Mouse (Mus musculus): ENCODE measurements at regions not wholly inside any gene's neighbourhood (a gene's known extent, or its start where the extent isn't known, plus 50 kb on each side); places are given as distances from the start of the nearest gene placed in this dataset.
"Not testable (repeated sequence)": the region's sequence is repeated elsewhere in the genome, so short reads cannot be mapped to it uniquely, and the experiment has no call there.

DNA sequence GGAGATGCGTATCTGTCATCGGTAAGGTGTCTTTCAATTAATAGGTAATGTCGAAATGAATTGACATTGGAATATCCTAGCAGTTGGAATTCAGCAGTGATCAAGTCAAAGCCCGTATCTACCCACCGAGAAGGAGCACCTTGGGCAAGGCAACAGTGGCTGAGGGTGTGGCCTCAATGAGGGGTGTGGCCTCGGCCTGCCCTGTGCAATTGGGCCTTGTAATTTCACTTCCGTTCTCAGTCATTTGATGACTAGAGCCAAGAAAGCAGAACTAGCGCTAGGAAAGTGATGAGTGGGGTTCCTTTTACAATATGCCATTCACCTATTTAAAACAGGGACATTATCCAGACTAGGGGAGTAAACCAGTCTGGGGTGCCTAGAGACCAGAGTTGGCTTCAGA lies 77.6 kb downstream of the Elovl4 start:
- Histone ChIP-seq H3K27ac (replicated peaks) (no peak overlapping the region), H3K36me3 (no peaks in the 10 kb centered on the region), H3K9ac (no peak overlapping the region), H3K27me3 (no peaks in the 10 kb centered on the region), H3K4me1 (replicated peaks) (peaks cover 12% of the 10 kb centered on the region), H3K4me3 (no peak overlapping the region), H3K9me3 (no peaks in the 10 kb centered on the region), H3K4me2 (no peak overlapping the region)
- ATAC-seq (ENCODE audit: low FRiP score, low read depth): no peak
- WGBS: 89% methylated on average over 8 of the region's 8 CpGs

GRCm38 (mm10) chr9:83727462-83728189 lies 78.5 kb downstream of the Elovl4 start:
- H3K27ac ChIP-seq (replicated peaks): no peak overlapping the region
- H3K4me2 ChIP-seq: peak overlapping the region; percentile 59
- H3K36me3 ChIP-seq: no peaks in the 10 kb centered on the region
- no peak overlapping the region; the same call in 1 of the 2 replicates for H3K9ac ChIP-seq
- H3K4me1 ChIP-seq (replicated peaks): peaks cover 12% of the 10 kb centered on the region
- peak; percentile 88 for ATAC-seq (ENCODE audit: low FRiP score, low read depth)
- WGBS: 12% methylated on average over 14 of the region's 14 CpGs
- H3K27me3 ChIP-seq: no peaks in the 10 kb centered on the region
- no peaks in the 10 kb centered on the region for H3K9me3 ChIP-seq
- peak overlapping the region; percentile 29 for H3K4me3 ChIP-seq

DNA sequence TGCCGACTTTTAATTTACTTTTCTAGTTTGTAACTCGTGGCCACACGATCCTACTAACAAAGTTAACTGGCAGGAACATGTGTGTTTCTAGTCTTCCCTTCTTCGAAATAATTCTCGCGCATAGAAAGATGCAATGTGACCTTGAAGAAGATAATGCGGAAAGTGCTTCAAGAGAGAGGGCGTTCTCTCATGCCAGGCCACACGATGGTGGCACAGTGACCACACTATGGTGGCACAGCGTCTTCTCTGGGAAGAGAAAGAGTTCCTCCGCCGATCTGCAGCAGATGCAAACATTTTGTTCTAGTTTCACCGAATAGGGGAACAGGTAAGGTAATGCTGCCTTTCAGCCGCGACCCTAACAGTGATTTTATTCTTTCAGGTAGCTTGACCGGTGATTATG lies 79.1 kb downstream of the Elovl4 start:
- peak overlapping the region; percentile 59 for H3K4me2 ChIP-seq
- H3K4me3 ChIP-seq: peak overlapping the region; percentile 29
- H3K27me3 ChIP-seq: no peaks in the 10 kb centered on the region
- peaks cover 12% of the 10 kb centered on the region for H3K4me1 ChIP-seq (replicated peaks)
- no peaks in the 10 kb centered on the region for H3K9me3 ChIP-seq
- H3K9ac ChIP-seq: no peak overlapping the region; the same call in 1 of the 2 replicates
- 54% methylated on average over 16 of the region's 16 CpGs for WGBS
- no peak overlapping the region for H3K27ac ChIP-seq (replicated peaks)
- no peak for ATAC-seq (ENCODE audit: low FRiP score, low read depth)
- H3K36me3 ChIP-seq: no peaks in the 10 kb centered on the region

- Histone ChIP-seq H3K27ac (replicated peaks) (0 out of 2 replicates have a peak overlapping the region, but pooled peaks have one; percentile 14), H3K36me3 (no peaks in the 10 kb centered on the region), H3K4me1 (replicated peaks) (peaks cover 12% of the 10 kb centered on the region), H3K27me3 (no peaks in the 10 kb centered on the region), H3K9me3 (no peaks in the 10 kb centered on the region), H3K4me2 (no peak overlapping the region), H3K4me3 (no peak overlapping the region), H3K9ac (no peak overlapping the region)
- no peak for ATAC-seq (ENCODE audit: low FRiP score, low read depth)
- 30% methylated on average over 9 of the region's 9 CpGs for WGBS
These were observed 80.0 kb downstream of the Elovl4 start for GRCm38 (mm10) chr9:83726105-83726504.

GRCm38 (mm10) chr9:83725545-83725944 lies 80.5 kb downstream of the Elovl4 start:
- H3K9me3 ChIP-seq: no peaks in the 10 kb centered on the region
- H3K27me3 ChIP-seq: no peaks in the 10 kb centered on the region
- WGBS: 82% methylated on average over 8 of the region's 8 CpGs
- H3K4me1 ChIP-seq (replicated peaks): peaks cover 12% of the 10 kb centered on the region
- no peak overlapping the region for H3K27ac ChIP-seq (replicated peaks)
- no peak overlapping the region for H3K4me3 ChIP-seq
- no peak overlapping the region for H3K4me2 ChIP-seq
- H3K9ac ChIP-seq: no peak overlapping the region
- H3K36me3 ChIP-seq: no peaks in the 10 kb centered on the region
- no peak for ATAC-seq (ENCODE audit: low FRiP score, low read depth)

- Histone ChIP-seq H3K27me3 (no peaks in the 10 kb centered on the region), H3K4me1 (replicated peaks) (0 out of 2 replicates have a peak, but pooled peaks cover 5% of the 10 kb centered on the region), H3K4me2 (no peak overlapping the region), H3K36me3 (no peaks in the 10 kb centered on the region), H3K9me3 (no peaks in the 10 kb centered on the region), H3K27ac (replicated peaks) (no peak overlapping the region), H3K4me3 (no peak overlapping the region), H3K9ac (no peak overlapping the region)
- no peak for ATAC-seq (ENCODE audit: low FRiP score, low read depth)
- 71% methylated on average over 2 of the region's 2 CpGs for WGBS
These were observed 85.1 kb downstream of the Elovl4 start for GRCm38 (mm10) chr9:83720982-83721381.

GRCm38 (mm10) chr9:83719811-83720210 lies 86.3 kb downstream of the Elovl4 start:
- no peak overlapping the region for H3K4me2 ChIP-seq
- no peak overlapping the region for H3K9ac ChIP-seq
- no peaks in the 10 kb centered on the region for H3K4me1 ChIP-seq (replicated peaks)
- H3K27ac ChIP-seq (replicated peaks): no peak overlapping the region
- ATAC-seq (ENCODE audit: low FRiP score, low read depth): no peak
- no peaks in the 10 kb centered on the region for H3K36me3 ChIP-seq
- H3K9me3 ChIP-seq: no peaks in the 10 kb centered on the region
- no peak overlapping the region for H3K4me3 ChIP-seq
- H3K27me3 ChIP-seq: no peaks in the 10 kb centered on the region
- 71% methylated on average over 4 of the region's 4 CpGs for WGBS

DNA sequence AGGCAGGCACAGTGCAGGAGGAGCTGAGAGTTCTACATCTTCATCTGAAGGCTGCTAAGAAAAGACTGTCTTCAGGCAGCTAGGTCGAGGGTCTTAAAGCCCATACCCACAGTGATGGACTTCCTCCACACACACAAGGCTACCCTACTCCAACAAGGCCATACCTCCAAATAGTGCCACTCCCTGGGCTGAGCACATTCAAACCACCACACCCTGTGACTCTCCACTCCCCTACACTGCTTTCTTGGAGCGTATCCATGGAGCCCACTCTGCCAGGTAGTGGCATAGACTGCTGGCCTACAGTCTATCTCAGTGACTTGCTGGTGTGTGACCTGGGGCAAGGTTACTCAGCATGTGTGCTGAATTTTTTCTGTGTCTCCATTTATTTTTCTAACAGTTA lies 88.0 kb downstream of the Elovl4 start:
- not testable (repeated sequence) for ATAC-seq (ENCODE audit: low FRiP score, low read depth)

GRCm38 (mm10) chr9:83716101-83716763 lies 89.8 kb downstream of the Elovl4 start:
- no peak overlapping the region for H3K9ac ChIP-seq
- no peaks in the 10 kb centered on the region for H3K9me3 ChIP-seq
- H3K27me3 ChIP-seq: no peaks in the 10 kb centered on the region
- no peak overlapping the region for H3K4me3 ChIP-seq
- no peaks in the 10 kb centered on the region for H3K36me3 ChIP-seq
- no peaks in the 10 kb centered on the region for H3K4me1 ChIP-seq (replicated peaks)
- no peak overlapping the region for H3K4me2 ChIP-seq
- ATAC-seq (ENCODE audit: low FRiP score, low read depth): no peak
- WGBS: 74% methylated on average over 5 of the region's 5 CpGs
- no peak overlapping the region for H3K27ac ChIP-seq (replicated peaks)

More for the DNA sequence above, 88.0 kb downstream of the Elovl4 start:
- not testable (repeated sequence) for H3K4me2 ChIP-seq; H3K4me3 ChIP-seq; H3K27ac ChIP-seq (replicated peaks); H3K27me3 ChIP-seq; H3K36me3 ChIP-seq; H3K9me3 ChIP-seq; H3K9ac ChIP-seq; H3K4me1 ChIP-seq (replicated peaks)
- 87% methylated on average over 2 of the region's 2 CpGs for WGBS

DNA sequence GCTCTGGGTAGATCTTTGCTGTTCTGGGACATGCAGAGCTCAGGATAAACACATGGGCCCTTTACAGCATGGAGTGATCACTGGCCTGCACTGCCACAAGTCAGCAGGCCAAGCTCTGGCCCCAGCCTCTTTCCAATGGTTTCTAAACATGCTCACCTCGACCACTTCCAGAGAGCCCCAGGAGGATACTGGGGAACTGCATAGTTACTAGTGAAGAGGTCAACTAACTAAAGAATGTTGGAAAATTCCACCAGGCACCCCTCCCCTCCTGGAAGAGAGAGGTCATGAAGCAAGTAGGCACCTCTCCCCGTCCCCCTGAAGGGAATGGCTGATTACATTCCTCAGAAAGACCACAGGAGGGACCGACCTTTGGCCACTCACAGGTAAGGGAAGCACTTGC lies 98.7 kb downstream of the Elovl4 start:
- H3K9ac ChIP-seq: no peak overlapping the region
- no peaks in the 10 kb centered on the region for H3K9me3 ChIP-seq
- no peaks in the 10 kb centered on the region for H3K4me1 ChIP-seq (replicated peaks)
- H3K4me2 ChIP-seq: no peak overlapping the region
- H3K27me3 ChIP-seq: no peaks in the 10 kb centered on the region
- H3K4me3 ChIP-seq: no peak overlapping the region
- no peaks in the 10 kb centered on the region for H3K36me3 ChIP-seq
- H3K27ac ChIP-seq (replicated peaks): no peak overlapping the region
- 78% methylated on average over 3 of the region's 3 CpGs for WGBS
- ATAC-seq (ENCODE audit: low FRiP score, low read depth): no peak

DNA sequence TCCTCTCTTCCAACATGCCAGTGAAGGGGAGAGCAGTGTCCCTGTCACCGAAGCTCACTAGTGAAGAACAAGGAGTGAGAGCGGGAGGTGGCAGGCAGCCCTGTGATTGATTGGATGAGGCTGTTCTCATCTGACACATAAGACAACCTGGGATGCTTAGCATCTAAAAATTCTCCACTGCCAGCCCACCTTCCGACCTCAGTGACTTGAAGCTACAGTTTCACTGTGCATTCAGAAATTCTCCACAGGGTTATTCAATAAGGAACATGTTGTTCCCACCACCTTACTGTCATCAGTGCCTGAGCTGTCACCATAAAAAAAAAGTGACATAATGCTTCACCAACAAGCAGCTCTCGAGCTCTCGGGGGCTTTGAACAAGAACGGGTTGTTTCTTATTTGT lies 100.0 kb downstream of the Elovl4 start:
- 86% methylated on average over 6 of the region's 6 CpGs for WGBS
- no peak overlapping the region for H3K27ac ChIP-seq (replicated peaks)
- no peak overlapping the region for H3K4me3 ChIP-seq
- no peak overlapping the region for H3K9ac ChIP-seq
- no peaks in the 10 kb centered on the region for H3K4me1 ChIP-seq (replicated peaks)
- H3K9me3 ChIP-seq: no peaks in the 10 kb centered on the region
- no peak for ATAC-seq (ENCODE audit: low FRiP score, low read depth)
- H3K27me3 ChIP-seq: no peaks in the 10 kb centered on the region
- no peaks in the 10 kb centered on the region for H3K36me3 ChIP-seq
- H3K4me2 ChIP-seq: no peak overlapping the region

DNA sequence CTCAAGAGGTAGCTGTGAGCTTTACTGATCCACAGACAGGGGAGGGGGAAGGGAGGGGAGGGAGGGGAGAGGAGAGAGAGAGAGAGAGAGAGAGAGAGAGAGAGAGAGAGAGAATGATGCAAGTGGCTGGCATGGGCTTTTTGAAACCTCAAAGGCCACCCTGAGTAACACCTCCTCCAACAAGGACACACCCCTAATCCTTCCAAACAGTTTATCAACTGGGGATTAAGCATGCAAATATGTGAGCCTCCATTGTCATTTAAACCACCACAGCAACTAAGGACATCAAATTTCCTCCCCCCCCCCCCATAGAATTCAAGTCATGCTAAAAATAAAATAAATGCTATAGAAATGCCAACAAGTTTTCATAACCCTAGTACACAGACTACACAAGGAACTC lies 101.9 kb downstream of the Elovl4 start:
- H3K36me3 ChIP-seq: no peaks in the 10 kb centered on the region
- no peak overlapping the region for H3K4me2 ChIP-seq
- no peak overlapping the region for H3K27ac ChIP-seq (replicated peaks)
- H3K4me3 ChIP-seq: no peak overlapping the region
- H3K9me3 ChIP-seq: no peaks in the 10 kb centered on the region
- H3K27me3 ChIP-seq: no peaks in the 10 kb centered on the region
- H3K4me1 ChIP-seq (replicated peaks): no peaks in the 10 kb centered on the region
- no peak for ATAC-seq (ENCODE audit: low FRiP score, low read depth)
- H3K9ac ChIP-seq: no peak overlapping the region

All from hindbrain, embryonic 15.5 days (tissue).